Mouse (Mus musculus) urinary bladder, postnatal 36 days (tissue): ENCODE measurements at regions not wholly inside any gene's neighbourhood (a gene's known extent, or its start where the extent isn't known, plus 50 kb on each side); places are given as distances from the start of the nearest gene placed in this dataset.
A peak's percentile ranks its signal among the peaks of the same experiment; 100 is the strongest.

ENCODE experiments used
- DNase-seq, 2 experiments: peaks; one replicate each; pipeline ENCODE4 v3.0.0; 2022; ENCODE audit warnings: low spot score in 2 of 2, mixed read lengths in 1 of 2

DNA sequence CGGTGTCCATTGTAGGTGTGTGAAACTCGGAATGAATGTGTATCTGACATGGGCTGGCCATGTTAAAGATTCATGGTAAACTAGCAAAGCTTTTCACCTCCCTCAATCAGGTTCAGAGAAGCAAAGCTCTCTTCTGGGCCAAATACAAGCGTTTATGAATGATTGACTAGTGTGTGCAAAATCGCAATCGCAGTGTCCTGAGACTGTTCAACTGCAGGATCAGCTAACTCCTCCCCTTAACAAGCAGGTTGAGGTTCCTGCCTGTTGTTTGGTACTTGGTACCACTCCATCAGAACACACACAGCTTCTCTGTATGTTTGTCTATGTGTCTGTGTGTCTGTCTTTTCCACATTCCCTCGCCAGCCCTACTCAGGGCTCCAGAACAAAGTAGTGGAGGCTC is 458.6 kb downstream of the Cd83 start:
- no peak for DNase-seq

DNA sequence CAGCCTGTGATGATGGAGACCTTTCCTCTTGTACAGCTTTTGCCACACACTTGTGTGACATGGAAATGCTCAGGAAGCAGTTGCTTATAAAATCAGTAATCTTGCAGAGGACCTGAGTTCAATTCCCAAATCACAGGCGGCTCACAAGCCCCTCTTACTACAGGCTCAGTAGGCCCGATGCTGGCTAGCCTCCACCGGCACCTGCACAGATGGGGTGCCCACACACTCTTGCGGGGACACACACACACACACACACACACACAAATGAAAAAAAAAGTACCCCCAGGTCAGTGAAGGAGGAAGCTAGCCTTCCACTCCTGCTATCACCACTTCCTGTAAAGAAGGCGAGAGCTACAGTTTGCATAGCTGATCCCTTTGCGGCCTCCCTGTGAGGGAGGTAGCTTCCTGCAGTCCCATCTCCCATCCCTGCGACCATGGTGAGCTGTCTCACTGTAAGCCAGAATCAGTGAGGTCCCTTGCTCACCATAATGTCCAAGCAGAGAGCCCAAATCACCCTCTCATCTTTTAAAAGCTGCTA is 462.2 kb downstream of the Cd83 start:
- DNase-seq: no peak

DNA sequence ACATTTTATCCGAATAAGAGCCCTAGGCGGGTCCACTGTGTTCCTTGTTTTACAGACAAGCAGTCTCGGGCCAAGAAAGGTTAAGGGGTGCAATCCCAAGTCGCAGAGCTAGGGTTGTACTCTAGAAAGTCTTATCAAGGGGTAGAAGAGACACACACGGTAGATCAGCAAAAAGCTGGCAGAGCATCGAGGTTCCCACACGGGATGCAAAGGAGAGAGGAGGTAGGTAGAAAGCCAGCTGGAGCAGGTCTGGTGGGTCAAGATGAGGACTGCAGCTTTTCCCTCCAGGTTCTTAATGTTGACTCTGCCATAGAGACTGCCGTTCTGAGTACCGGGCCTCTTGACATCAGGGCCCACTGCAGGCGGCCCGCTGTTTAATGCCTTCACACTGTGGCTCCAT is 463.3 kb downstream of the Cd83 start:
- no peak for DNase-seq

DNA sequence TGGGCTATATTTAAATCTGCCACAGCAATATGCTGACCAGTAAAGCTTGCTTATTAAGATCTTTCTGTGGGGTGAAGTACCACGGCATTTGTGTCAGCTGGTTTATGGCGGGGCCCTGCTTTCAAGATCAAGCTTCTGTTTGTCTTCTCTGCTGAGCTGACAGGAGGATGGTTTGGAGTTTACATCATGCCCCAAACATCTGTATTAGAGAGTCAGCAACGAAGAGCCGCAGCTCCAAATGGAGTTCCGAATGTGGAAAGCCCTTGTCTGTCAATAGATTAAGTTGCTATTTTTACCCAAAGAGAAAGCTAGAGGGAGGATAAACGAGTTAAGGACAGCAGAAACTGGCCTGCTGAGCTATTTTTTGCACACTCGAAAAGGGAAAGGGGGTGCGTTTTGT is 463.8 kb downstream of the Cd83 start:
- no peak for DNase-seq

DNA sequence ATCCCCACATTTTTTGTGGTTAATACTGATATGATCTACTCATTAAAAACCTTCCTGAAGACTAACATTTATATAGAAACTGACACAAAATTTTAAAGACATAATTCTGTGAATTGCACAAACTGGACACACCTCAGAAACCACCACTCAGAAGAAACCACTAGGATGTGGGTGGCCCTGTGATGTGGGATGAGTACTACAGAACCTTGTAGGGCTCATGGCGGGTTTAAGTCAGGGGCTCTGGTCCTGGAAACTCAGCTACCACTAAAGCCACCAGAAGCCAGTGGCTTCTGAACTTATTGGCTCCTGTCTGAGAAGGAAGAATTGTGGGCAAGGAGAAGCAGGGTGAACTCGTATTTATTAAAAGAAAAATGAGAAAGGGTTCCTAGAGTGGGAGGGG is 464.5 kb downstream of the Cd83 start:
- DNase-seq: no peak

DNA sequence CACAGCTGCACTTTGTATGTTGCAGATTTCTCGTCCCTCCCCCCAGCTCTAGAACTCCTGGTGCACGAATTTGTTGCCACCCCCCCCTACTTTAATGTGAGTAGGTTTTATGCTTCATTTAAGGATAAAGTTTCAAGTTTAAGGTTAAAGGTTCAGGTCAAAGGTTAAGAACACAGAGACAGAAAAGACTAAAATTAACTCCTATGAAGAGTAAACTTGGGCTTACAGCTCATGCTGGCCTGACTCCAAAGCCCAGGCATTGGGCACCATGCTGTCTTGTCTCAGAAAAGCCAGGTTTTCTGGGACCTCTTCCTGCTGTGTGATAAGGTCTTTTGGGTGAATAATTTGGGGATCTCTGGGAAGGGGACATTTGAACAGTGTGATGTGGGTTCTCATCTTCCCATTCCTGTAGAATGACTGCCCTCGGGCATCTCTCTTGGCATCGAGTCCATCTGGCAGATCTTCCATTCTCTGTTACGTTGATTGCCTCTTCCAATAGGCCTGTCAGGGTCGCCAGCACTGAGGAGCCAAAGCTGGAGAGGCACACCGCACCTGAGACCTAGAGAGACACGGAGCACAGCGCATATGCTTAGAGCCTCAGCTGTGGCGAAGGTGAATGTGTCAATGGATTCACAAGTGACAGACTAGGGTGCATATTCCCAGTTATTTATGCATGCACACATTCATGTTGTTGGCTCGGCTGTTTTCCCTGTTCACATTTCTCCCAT is 466.1 kb downstream of the Cd83 start:
- no peak for DNase-seq

DNA sequence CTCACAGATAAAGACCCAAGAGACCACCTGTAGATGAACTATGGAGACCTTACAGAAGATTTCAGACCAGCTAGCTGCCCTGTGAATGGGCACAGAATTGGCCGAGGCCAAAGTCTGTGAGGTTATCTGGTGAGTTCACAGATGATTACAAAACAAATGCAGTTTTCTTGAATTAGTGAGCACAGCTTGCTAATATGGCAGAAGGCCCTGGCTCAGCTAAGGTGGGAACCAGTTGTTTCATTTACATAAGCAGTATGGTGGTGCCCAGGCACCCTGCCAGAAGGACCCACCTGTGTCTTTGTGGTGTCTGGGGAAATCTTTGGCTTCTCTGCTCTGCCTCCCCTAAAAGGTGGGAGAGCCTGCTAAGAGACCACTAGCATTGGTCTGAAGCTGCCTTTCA is 466.9 kb downstream of the Cd83 start:
- no peak for DNase-seq

DNA sequence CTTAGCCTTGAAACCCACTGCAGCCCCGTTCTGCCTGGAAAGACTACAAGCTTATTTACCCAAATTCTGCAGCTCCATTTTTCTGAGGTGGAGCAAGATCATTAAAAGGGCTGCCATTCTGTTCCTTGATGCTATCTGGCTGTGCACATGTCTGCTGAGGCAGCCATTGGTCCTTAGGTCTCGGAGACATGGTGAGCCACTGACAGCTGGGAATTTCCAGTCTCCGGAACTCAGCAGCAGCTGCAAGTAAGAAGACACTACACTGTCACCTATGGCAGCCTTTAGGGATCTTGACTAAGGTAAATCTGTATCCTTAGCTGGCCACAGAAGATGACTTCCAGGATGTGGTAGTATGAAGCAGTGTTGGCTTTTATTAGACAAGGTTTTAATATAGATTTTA is 467.9 kb downstream of the Cd83 start:
- DNase-seq: no peak

DNA sequence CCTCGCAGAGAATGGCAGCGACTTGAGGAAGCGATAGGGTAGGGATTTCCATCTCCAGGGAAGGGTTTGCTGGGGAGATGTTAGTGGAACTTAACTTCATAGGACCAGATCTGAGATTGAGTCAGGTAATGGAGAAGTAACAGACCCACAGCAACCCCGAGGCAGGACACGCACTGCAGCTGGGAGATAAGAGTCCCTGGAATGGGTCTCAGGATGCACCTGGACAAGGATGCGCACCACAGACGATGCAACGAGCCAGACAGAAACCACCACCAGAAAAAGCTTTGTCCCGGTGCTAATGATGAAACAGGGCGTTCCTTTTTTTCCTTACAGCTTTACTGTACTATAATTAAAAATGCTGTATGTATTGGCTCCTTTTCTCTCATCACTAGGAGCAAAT is 470.9 kb upstream of the Jarid2 start:
- DNase-seq: no peak

DNA sequence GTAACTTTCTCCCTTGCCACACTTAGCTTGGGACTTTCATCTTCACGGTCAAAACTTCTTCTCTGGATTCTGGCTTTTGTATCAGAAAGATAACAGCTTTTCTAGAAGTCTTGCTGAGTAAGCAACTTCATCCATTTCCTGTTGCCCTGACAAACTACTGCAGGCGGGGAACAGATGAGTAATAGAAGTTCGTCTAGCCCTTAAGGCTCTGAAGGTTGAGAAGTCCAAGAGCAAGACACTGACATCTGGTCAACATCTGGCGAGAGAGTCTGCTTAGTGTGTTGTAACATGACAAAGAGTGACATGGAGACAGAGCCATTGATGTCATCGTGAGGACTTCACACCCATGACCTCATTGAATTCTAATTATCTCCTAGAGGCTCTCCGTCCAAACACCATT is 469.2 kb upstream of the Jarid2 start:
- peak in 1 of 2 experiments; percentile 7 for DNase-seq

DNA sequence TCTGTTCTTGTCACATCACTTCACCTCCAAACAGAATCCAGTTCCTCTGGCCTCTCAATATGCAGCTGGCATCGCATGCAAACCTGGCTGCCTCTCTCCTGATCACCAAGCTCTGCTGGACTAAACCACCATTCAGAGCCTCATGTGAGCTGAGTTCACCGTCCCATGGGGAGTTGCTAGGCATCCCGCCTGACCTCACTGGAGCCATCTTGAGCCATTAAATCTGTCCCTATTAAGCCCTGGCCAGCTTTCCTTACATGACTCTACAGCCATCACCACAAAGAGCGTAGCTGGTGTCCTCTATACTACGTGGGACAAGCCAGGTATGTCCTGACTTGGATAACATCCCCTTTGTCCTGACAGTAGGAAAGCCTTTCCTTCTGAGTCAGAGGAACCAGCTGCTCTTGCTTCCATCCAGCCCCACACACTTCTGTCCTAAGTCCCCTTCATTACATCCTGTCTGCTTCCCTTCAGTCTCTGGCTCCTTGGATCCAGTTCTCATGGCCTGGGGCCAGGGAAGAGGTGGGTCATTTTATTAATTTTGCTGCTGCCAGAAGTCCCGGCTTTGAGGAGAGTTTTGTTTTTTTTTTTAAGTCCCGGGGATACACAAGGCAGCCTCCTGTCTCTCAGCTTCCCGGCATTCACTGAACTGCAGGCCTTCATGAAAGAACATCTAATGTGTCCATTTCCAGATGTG is 468.5 kb upstream of the Jarid2 start:
- DNase-seq: peak in 1 of 2 experiments; percentile 31

DNA sequence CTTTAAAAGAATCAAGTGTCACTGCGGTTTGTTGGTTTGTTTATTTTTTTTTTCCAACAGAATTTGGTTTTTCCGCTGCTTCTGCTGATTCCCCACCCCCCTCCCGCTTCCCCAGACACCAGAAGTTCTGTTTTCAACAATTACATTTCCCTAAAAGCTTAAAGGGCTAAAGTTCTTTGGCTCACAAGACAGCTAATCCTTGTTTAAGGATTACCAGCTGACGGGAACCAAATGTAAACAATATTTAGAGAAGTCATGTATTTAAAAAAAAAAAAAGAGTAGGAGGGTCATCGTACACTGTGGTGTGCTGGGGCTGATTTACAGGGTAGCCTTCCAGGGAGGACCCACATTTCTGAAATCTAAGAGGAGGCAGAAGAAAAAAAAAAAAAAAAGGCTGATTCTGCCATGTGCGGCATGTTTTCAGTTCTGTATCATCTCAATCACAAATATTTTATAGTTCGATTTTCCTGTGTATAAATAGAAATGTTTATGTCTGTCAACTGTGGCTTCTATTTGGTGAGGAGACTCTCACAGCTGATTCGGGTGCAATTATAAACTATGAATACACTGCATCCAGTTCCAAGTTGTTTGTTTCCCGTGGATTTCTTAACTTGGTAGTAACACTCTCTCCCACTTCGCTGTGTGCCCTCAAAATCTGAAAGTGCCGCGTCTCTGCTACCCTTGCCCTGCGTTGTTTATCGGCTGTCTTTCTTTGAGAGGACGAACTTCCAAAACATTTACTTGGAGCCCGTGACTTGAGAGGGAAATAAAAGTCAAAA is 456.3 kb upstream of the Jarid2 start:
- DNase-seq: no peak

DNA sequence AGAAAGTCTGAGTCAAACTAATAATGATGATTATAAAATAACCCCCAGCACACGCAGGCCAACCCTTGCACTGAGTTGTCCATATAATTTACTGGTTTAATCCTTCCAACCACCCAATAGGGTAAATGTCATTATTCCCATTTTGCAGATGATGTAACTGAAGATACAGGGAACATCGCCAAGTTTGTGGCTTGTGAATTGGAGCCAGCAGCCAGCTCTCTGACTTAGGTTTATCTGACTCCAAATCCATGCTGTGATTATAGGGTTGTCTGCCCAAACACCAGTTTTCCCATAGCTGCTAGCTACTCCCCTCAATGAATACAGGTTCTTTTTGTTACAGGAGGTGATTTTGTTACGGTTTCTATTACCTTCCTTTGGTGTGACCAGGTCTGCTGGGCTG is 451.3 kb upstream of the Jarid2 start:
- DNase-seq: no peak

DNA sequence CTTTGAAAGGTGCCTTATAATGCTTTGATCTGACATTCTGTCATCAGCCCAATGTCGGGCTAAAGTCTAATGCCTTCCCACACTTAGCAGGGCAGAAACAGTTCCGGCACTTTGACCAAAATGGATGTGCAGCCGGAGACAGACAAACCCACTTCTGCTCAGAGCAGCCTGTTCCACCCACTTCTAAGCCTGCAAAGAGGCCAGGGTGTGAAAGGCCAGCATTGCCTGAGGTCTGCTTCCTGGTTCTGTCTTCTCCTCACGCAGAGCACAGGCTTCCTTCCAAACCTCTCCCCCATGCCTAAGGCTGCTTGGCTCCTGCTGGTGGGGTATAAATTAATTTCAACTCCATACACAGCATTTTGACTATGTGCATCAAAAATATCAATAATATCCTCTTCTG is 450.2 kb upstream of the Jarid2 start:
- DNase-seq: no peak

DNA sequence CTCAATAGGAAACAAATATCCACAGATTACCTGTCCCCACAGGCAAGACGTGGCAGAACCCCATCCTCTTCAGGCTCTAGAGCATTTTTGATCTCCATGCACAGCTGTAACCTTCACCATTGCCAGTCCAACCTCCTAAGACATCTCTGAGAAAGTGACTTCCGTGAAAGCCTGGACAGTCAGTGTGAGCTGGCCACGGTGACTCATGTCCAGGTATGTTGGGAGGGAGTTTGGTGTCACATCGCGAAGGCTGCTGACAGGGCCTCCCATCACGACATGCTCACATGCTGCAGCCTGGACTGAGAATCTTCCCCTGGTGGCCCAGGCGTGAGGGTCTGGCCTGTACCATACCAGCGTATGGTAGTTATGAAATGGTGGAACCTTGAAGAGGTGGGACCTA is 449.0 kb upstream of the Jarid2 start:
- no peak for DNase-seq

DNA sequence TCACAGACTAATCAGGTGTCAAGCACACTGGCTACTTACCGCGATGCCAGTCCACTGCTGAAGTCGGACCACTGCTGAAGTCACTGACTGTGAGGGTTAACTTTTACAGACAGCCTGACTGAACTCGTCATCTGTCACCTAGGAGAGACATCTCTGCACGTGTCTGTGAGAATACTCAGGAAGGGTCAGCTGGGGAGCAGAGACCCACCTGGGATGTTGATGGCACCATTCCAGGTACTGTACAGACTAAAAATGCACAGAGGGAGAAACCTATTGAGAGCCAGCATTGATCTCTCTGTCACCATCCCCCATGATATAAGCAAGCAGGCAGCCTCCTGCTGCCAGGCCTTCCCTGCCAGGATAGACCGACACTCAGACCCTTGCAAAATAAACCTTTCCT is 447.5 kb upstream of the Jarid2 start:
- no peak for DNase-seq

DNA sequence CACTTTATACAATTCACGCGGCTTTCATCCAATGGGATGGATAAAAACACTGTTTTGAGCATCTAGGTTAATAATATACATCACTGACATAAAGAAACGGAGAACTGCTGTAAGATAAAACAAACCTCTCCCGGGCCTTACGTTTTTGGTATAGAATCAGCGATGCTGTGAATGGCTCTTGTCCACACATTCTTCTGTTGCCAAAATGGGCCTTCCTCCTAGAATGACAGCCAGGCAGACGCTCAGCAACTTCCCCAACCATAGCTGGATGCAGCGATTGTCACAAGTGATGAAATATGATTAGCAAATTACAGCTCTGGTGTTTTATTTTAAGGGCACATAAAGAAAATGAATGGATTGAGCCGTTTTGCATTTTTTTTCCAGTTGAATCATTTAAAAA is 447.0 kb upstream of the Jarid2 start:
- DNase-seq: no peak

DNA sequence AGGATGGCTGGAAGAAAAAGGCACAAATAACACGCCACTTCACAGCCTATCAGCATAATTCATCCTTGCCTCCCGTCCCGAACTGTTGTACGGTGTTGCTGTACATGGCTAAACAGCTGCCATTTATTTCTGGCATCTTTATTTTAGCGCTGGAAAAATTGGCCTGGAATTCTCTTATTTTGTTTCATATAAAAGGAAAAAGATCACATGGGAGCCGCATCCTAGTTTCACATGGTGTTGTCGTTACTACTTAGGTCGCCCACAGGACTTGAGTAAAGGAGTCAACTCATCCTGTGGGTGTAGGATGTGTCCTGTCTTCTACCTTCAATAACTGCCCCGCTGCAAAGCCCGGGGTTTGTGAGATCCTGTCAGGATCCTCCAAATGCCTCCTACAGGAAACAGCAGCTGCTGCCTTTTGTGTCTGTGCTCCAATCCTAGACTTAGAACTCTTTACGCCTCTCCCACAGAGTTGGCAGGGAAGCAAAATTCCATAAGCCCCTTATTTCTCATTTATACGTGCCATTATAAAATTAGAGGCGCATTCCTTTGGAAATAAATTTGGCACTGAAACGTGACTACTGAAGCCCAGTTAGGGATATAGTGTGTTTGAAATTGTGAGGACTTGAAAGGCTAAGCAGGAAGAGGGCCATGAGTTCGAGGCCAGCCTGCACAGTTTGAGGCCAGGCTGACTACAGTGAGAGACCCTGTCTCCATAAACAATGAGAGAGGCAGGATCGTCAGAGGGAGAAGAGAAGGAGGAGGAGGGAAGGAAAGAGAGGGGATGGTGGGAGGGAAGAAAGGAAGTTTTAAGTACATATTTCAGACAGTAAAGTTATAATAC is 446.3 kb upstream of the Jarid2 start:
- DNase-seq: no peak

DNA sequence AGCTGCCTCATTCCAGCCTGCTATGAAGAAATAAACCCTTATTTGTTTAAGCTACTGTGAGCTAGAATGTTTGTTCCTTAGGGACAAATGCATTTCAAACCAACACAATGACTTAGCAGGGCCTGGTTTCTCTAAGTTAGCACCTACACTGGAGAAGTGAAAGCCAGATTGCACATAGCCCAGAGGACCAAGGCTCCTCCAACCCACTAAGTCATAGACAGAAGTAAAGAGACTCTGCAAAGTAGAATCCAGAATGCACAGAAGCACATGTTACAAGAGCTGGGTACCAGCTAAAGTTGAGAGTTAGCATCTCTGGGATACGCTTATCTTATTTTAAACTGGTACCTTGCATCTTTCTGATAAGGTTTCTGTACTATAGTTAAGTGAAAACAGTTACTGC is 443.4 kb upstream of the Jarid2 start:
- DNase-seq: no peak

DNA sequence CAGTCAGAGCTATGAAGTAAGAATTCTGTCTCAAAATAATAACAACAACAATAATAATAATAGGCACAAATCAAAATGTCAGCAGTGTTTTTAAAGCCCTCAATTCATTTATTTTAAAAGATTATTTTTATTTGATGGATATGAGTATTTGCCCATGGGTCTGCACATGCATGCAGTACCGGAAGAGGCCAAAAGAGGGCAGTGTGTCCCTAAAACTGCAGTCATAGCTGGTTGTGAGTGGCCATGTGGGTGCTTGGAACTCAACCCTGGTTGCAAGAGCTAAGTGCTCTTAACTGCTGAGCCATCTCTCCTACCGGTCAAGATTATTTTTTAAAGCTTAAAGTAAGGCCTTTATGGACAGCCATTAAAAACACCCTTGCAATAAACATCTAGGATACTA is 439.1 kb upstream of the Jarid2 start:
- no peak for DNase-seq

DNA sequence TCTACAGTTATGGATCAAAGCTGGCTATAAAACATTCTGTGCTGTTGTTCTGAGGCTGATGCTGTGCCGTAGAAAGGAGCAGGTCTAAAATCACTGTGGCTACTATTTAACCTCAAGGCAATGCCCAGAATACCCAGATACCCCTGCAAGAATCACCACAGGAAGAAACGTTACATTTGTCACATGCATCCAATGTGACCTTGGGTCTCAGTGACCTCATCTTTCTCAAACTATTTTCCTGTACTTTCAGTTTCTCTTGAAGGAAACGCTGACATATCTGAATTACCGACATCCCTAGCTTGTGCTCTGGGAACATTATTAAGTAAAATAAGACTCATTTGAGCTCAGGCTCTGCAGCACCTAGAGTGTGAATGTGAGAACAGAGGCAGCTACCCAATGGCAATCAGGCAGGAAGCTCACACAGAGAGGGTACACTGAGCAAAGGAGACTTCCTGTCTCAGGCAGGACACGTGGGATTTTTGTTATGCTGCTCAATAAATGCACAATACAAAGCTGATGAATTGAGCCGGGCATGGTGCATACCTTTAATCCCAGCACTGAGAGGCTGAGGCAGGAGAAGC is 436.7 kb upstream of the Jarid2 start:
- DNase-seq: no peak
